Mouse (Mus musculus): ENCODE data around the gene Cysrt1.

GRCm38 (mm10) chr2:25246183-25247072 lies 4.2 kb upstream of the Cysrt1 start, which contains the start of gene AL732309.1:
- peak; percentile 63 for TF ChIP-seq EP300 (optimal IDR thresholded peaks at IDR 0.05)
- no peak for TF ChIP-seq CTCF (IDR thresholded peaks at IDR 0.05; ENCODE audit: low read depth)
